Mouse (Mus musculus) brain, embryonic 14.5 days (tissue): ENCODE measurements at regions not wholly inside any gene's neighbourhood (a gene's known extent, or its start where the extent isn't known, plus 50 kb on each side); places are given as distances from the start of the nearest gene placed in this dataset.

Experiments
- DNase-seq: peaks from one replicate; pipeline ENCODE4 v3.0.0-alpha.2; 2011; ENCODE audit warnings: low read depth
- CTCF ChIP-seq: fragments of 200-500 bp; IDR thresholded peaks from 2 replicates; pipeline ENCODE4 v1.5.1; 2012; ENCODE audit warnings: inconsistent platforms, mild to moderate bottlenecking, moderate library complexity, borderline replicate concordance; ENCODE audit not compliant: insufficient read depth, insufficient read length; ENCODE audit errors: extremely low read depth
- POLR2A ChIP-seq: fragments of 200-500 bp; IDR thresholded peaks from 2 replicates; pipeline ENCODE4 v1.6.1; 2012; ENCODE audit warnings: mild to moderate bottlenecking, inconsistent platforms, borderline replicate concordance; ENCODE audit not compliant: poor library complexity, insufficient read depth, insufficient read length, severe bottlenecking; ENCODE audit errors: extremely low read depth

- TF ChIP-seq POLR2A (no peak), CTCF (no peak)
- peak; percentile 61 for DNase-seq
These were observed 148.5 kb upstream of the Cxcr4 start for GRCm38 (mm10) chr1:128740616-128741015.

- peak; percentile 30 for DNase-seq
- TF ChIP-seq CTCF: no peak
- no peak for TF ChIP-seq POLR2A
These were observed 146.1 kb upstream of the Cxcr4 start for GRCm38 (mm10) chr1:128738152-128738551.

- no peak for TF ChIP-seq CTCF
- TF ChIP-seq POLR2A: no peak
- DNase-seq: no peak
These were observed 142.8 kb upstream of the Cxcr4 start for GRCm38 (mm10) chr1:128734857-128735256.

- DNase-seq: no peak
- TF ChIP-seq POLR2A (no peak), CTCF (no peak)
These were observed 139.4 kb upstream of the Cxcr4 start for GRCm38 (mm10) chr1:128731445-128731844.

GRCm38 (mm10) chr1:128724433-128725091, 132.5 kb upstream of the Cxcr4 start:
- TF ChIP-seq POLR2A (no peak), CTCF (no peak)
- DNase-seq: no peak

GRCm38 (mm10) chr1:128723843-128724242, 131.8 kb upstream of the Cxcr4 start:
- TF ChIP-seq CTCF (no peak), POLR2A (no peak)
- no peak for DNase-seq

- peak; percentile 19 for DNase-seq
- no peak for TF ChIP-seq CTCF
- TF ChIP-seq POLR2A: no peak
These were observed 130.0 kb upstream of the Cxcr4 start for GRCm38 (mm10) chr1:128722061-128722471.

GRCm38 (mm10) chr1:128714843-128715242, 122.8 kb upstream of the Cxcr4 start:
- DNase-seq: peak; percentile 30
- TF ChIP-seq CTCF (no peak), POLR2A (no peak)

GRCm38 (mm10) chr1:128712876-128713275, 120.8 kb upstream of the Cxcr4 start:
- DNase-seq: no peak

GRCm38 (mm10) chr1:128711121-128711520, 119.0 kb upstream of the Cxcr4 start:
- TF ChIP-seq POLR2A: no peak
- no peak for TF ChIP-seq CTCF
- no peak for DNase-seq

More at GRCm38 (mm10) chr1:128712876-128713275, 120.8 kb upstream of the Cxcr4 start:
- no peak for TF ChIP-seq CTCF
- TF ChIP-seq POLR2A: no peak

- DNase-seq: no peak
- TF ChIP-seq CTCF: no peak
- no peak for TF ChIP-seq POLR2A
These were observed 115.7 kb upstream of the Cxcr4 start for GRCm38 (mm10) chr1:128707747-128708146.

- TF ChIP-seq POLR2A: no peak
- no peak for TF ChIP-seq CTCF
These were observed 114.1 kb upstream of the Cxcr4 start for GRCm38 (mm10) chr1:128706167-128706566.

More at GRCm38 (mm10) chr1:128706167-128706566, 114.1 kb upstream of the Cxcr4 start:
- DNase-seq: no peak
